Mouse (Mus musculus): ENCODE results near the gene Gaa.

The Gaa gene

GRCm38 (mm10) chr11:119304904-119305712 is 37.4 kb downstream of the Gaa start:
- peak in 1 of 2 experiments; percentile 44 for DNase-seq

DNA sequence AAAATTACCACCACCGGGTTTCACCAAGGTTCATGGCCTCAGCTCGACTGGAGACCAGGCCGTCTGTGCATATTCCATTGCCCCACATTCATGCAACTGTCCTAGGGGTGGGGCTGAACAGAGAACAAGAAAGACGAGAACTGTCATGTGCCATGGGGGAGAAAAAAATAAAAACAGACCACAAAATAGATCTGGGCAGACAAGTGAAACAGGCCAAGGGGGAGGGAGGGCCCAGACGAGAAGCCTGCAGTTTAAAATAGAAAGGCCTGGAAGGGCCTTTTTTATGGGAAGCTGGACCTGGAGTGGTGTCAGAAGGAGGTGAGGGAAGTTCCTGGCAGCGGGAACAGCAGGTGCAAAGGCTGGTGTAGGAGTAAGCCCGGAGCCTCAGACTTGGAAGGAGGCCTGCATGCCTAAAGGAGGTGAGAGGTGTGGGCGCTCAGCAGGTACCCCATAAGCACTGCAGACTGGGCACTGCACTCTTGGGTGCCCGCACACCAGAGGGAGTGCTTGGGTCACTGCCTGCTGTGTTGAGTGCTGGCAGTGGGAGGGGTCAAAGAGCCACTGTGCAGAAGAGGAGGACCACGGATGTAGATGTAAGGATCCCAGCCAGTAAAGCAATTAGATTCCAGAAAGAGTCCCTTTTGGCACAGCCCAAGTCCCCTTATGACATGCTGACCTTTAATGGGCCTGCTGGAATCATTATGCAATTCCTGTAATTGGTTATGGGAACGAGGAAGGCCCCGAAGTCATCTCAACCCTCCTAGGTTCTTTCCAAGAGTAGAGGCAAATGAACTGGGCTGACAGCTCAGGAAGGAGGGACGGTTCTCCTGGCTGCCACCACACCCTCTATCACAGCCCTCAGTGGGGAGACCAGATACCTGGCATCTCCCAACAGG is 39.3 kb downstream of the Gaa start:
- DNase-seq, result no peak

DNA sequence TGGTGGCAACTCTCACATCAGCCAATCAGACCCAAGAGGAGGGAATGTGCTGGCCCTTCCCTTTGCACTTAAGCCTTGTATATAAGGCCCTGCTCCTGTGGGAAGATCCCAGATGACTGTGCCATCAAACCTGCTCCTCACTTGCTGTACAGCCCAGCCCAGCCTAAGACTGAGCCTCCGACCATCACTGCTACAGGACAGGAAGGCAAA is 39.9 kb downstream of the Gaa start, which contains the start of gene Card14:
Card14 (plus strand) TSS at position 111 of the 210 bp plus-strand sequence.
- DNase-seq, result no peak

- DNase-seq, result no peak
Measured at GRCm38 (mm10) chr11:119307916-119308315, 40.2 kb downstream of the Gaa start.

DNA sequence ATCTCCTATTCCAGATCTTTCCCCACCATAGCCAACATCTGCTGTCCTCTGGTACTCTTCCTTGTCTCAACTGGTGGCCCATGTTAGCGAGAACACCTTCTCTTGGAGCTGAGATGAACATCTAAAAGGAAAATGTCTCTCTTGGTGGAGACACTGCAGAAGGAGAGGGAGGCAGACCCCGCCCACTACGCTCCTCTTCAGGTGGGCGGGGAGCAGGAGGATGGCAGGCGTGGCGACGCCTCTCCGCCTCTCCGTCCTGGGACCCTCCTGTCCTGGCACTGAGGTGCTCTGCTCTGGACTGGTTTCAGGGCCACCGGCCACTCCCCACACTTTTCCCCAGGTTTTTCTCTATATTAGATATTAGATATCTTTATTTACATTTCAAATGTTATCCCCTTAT is 42.9 kb downstream of the Gaa start:
- no peak for DNase-seq

DNA sequence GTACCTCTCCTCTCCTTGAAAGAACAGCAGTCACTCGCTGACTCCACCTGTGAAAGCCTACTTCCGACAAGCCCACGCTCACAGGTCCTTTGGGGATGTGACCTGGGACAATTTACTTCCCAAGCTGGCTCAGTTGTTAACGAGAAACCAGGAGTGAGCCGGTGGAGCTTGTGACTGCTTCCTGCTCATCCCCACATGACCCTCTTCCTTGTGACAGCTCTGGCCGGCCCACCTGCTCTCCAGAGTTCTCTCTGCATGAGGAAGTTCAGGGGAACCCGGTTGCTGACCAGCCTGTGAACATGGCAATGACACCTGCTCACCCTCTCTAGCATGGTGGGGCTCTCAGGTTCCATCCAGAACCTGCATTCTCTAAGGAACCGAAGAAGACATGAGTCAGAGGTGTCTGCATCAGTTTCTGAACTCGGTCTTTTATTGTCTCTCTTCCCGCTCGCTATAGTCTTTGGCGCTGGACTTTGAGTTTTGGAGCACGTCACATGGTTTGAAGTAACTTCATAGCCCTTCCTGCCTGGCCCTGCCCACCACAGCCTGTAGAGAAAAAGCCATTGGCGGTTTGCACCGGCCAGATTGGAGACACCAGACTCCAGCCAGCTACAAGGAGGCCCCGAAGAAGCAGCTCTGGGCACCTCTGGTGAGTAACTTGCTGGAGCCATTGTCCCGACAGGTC is 46.7 kb downstream of the Gaa start:
- DNase-seq, result peak; percentile 69 to 72

DNA sequence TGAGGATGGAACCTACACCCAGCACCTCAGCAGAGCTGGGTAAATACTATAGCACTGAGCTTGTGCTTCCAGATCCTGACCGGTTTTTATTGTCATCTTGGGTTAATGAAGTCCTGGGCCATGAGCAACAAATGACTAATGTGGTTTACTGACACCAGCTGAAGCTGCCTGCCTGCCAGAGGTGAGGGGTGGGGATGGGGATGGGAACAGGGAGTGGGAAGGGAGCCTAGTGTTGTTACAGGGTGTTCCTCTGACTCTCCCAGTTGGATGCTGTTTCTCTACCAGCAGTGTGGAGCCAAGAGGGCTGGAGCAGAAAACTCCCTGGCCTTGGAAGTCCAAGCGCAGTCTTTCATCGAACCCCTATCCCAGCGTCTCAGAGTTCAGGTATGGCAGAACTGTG is 49.0 kb downstream of the Gaa start:
- DNase-seq, result no peak

- DNase-seq, result no peak
Measured at GRCm38 (mm10) chr11:119322521-119322920, 54.8 kb downstream of the Gaa start.

GRCm38 (mm10) chr11:119325068-119325467 is 57.4 kb downstream of the Gaa start:
- no peak for DNase-seq

DNA sequence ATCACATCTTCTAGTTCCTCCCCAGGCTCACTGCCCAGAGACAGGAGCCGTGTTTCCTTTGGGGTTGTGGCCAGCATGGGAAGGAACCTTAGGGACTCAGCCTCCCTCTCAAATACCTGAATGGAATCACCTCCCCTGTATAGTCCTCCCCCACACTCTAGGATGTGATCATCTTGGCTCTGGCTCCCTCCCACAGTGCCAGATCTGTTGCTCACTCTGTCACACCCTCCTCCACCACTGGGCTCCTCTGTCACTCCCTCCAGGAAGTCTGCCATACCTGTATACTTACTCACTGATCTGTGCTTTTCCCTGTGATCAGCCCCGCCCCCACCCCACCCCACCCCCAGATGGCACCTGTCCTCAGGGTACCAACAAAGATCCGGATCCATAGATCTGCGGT is 62.9 kb downstream of the Gaa start:
- DNase-seq, result no peak

DNA sequence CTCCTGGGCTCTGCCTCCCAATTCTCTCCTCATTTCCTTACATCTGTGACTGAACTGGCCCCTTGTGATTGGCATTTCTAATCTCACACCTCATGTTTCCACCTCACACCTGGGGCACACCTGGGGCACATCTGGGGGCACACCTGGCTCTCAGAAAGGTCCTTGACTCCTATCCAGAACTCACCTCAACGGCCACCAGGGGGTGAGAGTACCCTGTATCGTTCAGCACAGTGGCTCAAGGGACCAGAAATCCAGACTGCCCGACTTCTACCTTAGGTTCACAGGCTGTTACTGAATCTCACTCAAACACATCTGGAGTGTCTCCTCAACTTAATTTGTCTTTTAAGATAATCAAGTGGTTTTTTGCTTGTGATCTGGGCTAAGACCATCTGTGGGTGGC is 64.3 kb downstream of the Gaa start:
- DNase-seq, result no peak

All from kidney, adult 8-10 months (tissue).